Mouse (Mus musculus) monocyte, adult 2 months (primary cell): Measurements from ENCODE around the gene Ptbp3.
"Not testable (repeated sequence)": the region's sequence is repeated elsewhere in the genome, so short reads cannot be mapped to it uniquely, and the experiment has no call there.

ENCODE experiments used
- DNase-seq, 2 experiments: peaks; one replicate each; pipeline ENCODE4 v3.0.0; 2022; ENCODE audit warnings: low spot score in 2 of 2, low read depth in 1 of 2

The Ptbp3 gene

DNA sequence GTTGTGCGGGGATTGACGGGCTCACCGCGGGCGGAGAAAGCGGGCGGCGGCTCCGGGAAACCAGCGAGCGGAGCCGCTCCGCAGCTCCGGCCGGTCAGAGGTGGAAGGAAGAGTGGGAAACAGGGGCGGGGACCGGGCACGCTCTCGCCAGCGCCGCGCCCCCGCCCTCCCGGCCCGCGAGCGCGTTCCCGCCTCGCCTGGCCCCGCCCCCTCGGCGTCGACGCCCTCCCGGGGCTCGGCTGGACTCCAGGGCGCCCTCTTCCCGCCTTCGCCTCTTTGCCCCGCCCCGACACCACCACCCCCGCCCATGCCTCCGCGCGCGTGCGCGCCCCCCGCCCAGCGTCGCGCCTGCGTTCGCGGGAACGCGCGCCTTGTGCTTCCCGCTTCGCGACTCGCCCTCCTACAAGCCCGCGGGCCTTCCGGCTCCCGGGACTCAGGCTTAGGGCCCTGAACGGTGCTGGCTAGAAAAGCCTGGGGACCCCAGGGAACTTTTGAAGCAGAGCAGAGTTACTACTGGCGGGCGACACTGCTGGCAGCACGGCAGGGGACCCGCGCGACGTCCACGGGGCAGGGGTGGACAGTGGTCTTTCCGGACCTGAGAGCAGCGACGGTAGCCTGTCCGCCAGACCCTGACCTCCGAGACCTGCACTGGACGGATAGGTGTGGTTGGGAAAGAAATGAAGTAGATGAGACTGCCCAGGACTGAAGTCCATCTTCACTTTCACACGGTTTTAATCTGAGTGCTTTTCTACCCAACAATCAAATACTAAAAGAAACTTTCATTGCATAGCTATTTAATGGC, at the start of gene Ptbp3:
Gene Ptbp3 (minus strand): TSS at position 190 of the 802 bp plus-strand sequence.
- peak; percentile 62 to 82 for DNase-seq

- no peak for DNase-seq
Observed at GRCm38 (mm10) chr4:59596556-59596955, 47.4 kb upstream of the Ptbp3 start.

DNA sequence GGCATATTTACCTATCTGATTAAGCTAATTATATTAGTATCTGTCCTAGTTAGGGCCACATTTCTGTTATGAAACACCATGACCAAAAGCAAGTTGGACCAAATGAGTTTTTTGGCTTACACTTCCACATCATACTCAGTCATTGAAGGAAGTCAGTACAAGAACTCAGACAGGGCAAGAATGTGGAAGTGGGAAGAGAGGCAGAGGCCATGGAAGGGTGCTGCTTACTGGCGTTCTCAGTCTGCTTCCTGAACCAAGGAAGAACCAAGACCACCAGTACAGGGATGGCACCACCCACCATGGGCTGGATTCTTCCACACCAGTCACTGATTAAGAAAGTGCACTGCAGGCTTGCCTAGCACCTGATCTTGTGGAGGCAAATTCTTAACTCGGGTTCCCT, 45.5 kb upstream of the Ptbp3 start:
- DNase-seq, result no peak

DNA sequence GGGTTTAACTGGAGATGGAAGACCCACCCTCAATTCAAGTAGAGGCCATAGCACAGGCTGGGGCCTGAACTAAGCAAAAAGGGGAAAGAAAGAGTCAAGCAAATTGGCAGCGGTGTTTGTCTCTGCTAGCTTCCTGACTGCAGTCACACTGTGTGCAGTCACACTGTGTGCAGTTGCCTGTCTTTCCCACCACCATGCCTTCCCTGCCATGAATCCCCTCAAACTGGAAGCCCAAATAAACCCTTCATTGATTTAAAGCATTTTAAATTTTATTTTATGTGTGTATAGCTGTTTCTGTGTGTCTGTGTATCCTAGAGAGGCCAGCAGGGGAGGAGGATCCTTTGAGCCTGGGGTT, 38.7 kb upstream of the Ptbp3 start:
- DNase-seq, result no peak

DNA sequence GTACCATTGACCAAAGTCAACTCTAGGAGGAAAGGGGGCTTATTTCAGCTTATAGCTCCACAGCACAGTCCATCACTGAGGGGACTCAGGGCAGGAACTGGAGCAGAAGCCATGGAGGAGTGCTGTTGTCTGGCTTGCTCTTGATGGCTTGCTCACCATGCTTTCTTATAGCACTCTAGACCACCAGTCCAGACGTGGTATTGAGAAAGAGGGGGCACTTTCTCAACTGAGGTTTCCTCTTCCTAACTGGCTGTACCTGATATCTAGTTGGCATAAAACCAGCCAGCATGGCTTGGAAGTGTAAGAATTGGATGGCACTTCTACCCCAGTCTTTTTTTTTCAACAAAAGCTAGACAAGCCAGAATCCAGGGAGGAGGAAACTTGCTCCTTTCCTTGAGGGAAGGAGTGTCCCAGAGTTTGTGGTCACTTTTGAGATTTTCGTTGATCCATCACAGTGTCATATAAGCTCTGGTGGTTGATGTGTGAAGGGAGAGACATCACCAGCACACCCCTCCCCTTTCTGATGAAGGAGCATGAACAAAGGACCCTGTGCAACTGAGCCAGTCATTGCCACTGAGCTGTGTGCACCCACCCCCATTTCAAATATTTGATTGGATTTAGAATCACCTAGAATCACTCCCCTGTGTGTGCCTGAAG, 38.2 kb upstream of the Ptbp3 start:
- DNase-seq, result no peak

DNA sequence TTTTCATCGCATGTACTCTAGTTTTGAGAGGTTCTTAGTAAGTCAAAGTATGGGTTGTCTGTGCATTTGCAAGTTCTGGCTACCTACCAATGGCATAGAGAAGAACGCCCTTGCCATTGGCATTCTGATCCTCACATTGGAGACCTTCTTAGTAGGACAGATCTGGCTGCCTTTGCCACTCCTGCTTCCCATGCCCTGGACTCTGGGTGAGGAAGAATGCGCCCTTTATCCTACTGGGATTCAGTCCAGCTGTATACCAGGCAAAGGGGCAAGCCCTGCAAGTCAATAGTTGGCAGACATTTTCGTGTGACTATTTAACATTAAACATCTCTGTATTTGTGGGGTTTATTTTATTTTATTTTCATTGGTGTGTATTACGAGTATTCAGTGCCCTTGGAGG, 35.9 kb upstream of the Ptbp3 start:
- no peak for DNase-seq

DNA sequence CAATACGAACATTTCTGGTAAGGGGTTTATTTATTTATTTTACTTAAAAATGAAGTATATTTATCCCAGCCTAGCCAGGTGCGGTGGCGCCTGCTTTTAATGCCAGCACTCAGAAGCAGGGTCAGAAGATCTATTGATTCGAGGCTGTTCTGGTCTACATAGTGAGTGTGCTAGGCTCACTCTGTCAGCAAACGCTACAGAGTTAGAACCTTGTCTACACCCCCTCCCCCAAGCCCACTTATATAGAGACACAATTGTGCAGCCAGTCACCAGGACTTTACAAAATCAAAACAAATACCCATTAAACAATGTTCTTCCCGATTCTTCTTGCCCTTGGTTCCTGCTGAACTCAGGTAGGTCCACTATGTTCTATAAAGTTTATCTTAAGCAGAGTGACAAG, 33.0 kb upstream of the Ptbp3 start:
- no peak for DNase-seq

DNA sequence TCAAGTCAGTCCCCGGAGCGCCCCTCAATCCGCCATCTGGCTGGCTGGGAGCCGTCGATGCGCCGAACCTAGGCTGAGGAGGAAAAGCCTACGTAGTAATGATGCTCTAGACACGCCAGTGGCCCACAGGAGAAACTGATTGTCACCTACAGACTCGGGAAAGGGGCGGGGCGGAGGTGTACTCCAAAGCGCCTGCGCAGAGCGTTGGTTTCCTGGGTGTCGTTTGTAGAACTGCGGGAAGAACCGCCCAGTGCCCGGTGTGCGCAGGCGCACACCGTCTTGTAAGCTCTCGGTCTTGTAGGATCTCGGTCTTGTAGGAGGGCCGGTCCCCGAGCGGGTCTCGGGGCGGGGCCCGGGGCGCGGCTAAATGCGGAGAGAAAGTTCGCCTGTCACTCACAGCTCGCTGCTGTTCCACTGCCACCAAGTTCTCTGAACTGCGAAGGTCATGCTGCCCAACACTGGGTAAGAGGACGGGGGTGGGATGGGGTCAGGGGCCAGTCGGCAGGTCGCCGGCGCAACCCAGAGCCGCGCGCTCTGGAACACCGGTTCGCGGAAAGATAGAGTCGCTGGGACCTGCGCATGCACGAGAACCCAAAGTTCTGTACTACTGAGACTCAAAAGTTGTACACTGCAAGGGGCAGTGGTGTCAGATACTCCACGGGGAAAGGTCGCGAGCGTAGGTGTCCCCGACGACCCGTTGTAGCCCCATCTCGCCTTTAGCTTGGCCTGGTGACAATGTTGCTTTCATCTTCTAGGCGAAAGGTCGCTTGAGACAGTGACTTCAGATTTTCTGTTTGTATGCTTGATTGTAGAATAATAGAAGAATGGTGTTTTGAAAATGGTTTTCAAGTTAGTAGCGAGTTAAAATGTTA, 32.4 kb upstream of the Ptbp3 start, which contains the start of gene Hsdl2:
Gene Hsdl2 (plus strand): TSS at position 250 of the 872 bp plus-strand sequence.
- peak; percentile 92 to 94 for DNase-seq

DNA sequence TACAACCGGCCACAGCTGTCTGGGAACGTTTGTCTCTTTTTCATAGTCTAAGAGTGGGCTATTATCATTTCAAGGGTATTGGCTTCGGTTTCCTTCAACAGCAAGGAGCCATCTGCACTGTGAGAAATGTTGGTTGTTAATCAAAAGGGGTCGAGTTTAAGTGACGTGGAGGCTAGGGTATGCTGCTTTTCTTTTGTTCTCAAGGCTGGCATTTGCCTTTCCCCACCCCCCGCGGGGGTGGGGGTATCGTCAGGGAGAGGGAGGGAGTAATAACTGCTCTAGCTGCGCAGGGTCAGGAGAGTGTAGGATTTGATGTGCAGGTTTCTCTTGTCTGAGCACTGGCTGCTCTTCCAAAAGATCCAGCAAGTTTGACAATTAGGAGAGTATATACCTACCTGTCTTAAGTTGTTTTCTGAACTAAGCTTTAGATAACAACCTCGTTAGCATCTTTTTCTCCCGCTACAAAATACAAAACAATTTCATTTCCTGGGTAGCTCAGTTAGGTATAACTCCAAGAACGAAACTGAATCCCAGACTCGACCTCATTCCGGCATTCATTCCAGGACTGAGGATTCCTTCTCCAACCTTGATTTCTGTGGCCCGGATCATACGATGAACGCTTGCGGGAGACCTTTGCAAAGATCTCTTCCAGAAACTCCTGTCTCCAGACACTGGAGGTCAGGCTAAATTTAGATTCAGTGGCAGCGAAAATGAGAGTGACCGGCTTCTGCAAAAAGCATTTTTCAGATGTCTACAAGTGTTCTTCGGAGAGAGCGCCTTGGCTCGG, 31.5 kb upstream of the Ptbp3 start:
- no peak for DNase-seq

DNA sequence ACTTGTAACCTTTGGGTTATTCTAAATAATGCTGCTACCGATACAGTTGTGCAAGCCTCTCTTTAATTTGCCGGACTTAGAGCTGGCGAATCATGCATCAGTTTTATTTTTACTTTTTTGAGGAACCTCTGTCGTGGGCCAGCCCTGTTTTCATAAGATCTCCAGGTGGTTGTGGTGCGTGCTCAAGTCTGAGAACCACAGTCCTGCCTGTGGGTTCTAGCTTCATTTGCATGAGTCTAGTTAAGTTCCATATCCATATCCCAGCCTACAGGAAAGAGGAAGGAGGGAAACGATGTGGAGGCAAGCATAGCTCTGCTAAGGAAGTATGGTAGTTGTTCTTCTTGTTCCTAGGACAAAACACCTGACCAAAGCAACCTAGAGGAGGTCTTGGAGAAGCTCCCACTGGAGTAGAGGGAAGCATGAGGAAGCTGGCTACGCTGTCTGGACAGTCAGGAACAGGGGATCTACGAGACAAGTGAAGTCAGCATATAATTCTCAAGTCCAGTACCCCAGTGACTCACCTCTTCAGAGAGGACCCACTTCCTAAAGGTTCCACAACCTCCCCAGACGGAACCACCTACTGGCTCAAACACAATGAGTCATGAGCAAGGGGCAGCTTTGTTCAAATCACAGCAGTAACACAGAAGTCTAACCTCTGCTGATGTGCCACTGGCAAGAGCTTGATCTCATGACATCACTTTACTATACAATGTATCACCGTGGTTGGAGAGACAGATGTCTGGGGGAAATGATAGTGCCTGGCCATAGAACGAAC, 26.2 kb upstream of the Ptbp3 start:
- DNase-seq, result peak in 1 of 2 experiments; percentile 4

GRCm38 (mm10) chr4:59572521-59573118, 23.5 kb upstream of the Ptbp3 start:
- no peak for DNase-seq

- DNase-seq, result not testable (repeated sequence)
Observed at GRCm38 (mm10) chr4:59570519-59570918, 21.4 kb upstream of the Ptbp3 start.

DNA sequence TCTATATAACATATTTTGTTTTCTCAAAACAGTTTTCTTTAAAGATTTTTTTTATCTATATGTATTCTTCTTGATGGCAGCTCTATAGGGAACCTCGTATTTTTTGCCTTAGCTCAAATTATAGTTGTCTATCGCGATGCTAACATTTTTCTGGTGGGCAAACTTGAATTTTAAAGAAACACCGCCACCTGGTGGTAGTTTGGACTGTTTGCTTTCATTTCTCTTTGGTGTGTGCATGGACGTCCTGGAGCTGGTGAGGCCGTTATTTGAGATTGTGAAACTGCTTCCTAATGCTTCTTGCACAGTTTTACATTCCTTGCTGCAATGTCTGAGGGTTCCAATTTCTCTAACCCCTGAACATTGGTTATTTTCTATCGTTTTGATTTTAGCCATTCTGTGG, 20.4 kb upstream of the Ptbp3 start:
- peak; percentile 47 to 50 for DNase-seq

- DNase-seq, result no peak
Observed at GRCm38 (mm10) chr4:59567576-59568260, 18.6 kb upstream of the Ptbp3 start.

DNA sequence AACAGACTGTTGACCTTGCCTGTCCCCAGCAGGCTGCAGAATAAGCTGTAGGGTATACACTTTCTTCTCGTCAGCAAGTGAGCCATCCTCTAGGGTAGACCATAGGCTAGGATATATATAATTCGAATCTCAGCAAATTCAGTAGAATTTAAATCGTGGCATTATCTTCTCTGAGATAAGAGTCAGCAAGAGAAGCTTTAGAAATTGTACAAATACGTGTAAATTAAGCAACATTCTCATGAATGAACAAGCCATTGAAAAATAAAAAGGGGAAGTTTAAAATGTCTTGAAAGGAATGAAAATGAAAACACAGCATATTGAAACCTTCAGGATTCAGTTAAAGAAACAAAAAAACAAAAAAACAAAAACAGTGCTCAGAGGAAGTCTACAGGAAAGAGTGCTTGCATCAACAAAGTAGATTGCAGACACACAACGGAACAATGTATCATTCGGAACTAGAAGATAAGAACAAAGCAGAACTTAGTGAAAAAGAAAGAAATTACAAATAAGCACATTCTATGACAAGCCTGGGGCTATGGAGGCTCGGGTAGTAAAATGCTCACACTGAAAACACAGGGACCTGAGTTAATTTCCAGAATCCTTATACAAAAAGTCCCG, 16.5 kb upstream of the Ptbp3 start:
- DNase-seq, result no peak

DNA sequence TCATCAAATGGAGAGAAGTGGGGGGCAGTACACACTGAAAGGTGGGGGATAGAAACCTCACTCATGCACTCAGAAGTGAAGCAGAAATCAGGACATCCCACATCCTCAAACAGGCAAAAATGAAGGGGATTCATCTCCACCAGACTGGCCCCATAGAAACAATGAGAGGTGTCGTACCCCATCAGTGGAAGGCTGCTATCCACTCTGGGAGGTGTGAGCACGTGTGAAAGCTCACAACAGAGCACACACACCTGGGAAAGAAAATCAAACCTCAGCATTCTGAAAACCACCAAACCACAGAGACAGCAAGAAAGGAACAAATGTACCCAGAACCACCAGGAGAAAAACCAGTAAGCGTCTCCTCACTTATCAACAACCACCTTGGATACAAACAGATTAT, 15.0 kb upstream of the Ptbp3 start:
- DNase-seq, result no peak

GRCm38 (mm10) chr4:59560141-59560540, 11.0 kb upstream of the Ptbp3 start:
- no peak for DNase-seq

DNA sequence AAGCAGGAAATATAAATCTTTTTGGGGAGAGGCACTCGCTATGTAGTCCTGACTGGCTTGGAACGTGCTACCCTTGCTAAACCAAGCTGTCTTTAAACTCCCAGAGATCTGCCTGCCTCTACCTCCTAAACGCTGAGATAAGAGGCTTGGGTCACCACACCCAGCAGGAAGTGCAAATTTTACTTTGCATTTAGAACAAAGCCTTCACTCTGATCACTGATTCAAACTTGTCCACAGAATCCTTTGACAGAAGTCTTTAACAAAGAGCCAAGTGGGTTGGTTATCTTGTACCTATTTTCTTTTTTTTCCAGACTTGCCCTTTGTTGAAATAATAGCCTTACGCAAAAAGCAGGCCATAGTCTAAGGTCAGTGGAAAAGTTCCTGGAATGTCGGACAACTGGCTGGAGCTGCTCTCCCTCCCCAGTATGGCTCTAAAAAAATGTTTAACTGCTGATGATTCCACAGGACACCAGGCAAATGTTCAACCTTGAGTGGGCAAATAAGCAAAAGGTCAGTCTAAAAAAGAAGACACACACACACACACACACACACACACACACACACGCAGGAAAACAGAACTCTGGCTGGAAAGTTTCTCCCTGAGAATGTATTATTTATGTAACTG, 9.0 kb upstream of the Ptbp3 start:
- DNase-seq, result no peak
